Mouse (Mus musculus): Measurements from ENCODE around the gene Rcan3.

Gene Rcan3

GRCm38 (mm10) chr4:135413491-135413890, 20.2 kb downstream of the Rcan3 start:
- no peak for DNase-seq (ENCODE audit: low spot score in 2 of 2)

- peak; percentile 32 to 53 for DNase-seq (ENCODE audit: low spot score in 2 of 2)
These were observed 22.0 kb downstream of the Rcan3 start for GRCm38 (mm10) chr4:135411633-135412032.

- peak; percentile 55 to 58 for DNase-seq (ENCODE audit: low spot score in 2 of 2)
These were observed 27.5 kb downstream of the Rcan3 start for GRCm38 (mm10) chr4:135406180-135406579.

GRCm38 (mm10) chr4:135404916-135405315, 28.7 kb downstream of the Rcan3 start:
- no peak for DNase-seq (ENCODE audit: low spot score in 2 of 2)

- DNase-seq (ENCODE audit: low spot score in 2 of 2) = no peak
These were observed 29.6 kb downstream of the Rcan3 start for GRCm38 (mm10) chr4:135404048-135404447.

GRCm38 (mm10) chr4:135401881-135402280, 31.8 kb downstream of the Rcan3 start:
- DNase-seq (ENCODE audit: low spot score in 2 of 2) = no peak

- DNase-seq (ENCODE audit: low spot score in 2 of 2) = no peak
These were observed 35.7 kb downstream of the Rcan3 start, which contains the start of gene Ncmap for GRCm38 (mm10) chr4:135397991-135398390. TSS of gene Ncmap (minus strand) at chr4:135398227.

GRCm38 (mm10) chr4:135397551-135397950, 36.1 kb downstream of the Rcan3 start:
- DNase-seq (ENCODE audit: low spot score in 2 of 2) = no peak

GRCm38 (mm10) chr4:135396303-135396702, 37.4 kb downstream of the Rcan3 start:
- no peak for DNase-seq (ENCODE audit: low spot score in 2 of 2)

- no peak for DNase-seq (ENCODE audit: low spot score in 2 of 2)
These were observed 38.3 kb downstream of the Rcan3 start for GRCm38 (mm10) chr4:135395375-135395774.

- DNase-seq (ENCODE audit: low spot score in 2 of 2) = no peak
These were observed 39.0 kb downstream of the Rcan3 start for GRCm38 (mm10) chr4:135394666-135395065.

- DNase-seq (ENCODE audit: low spot score in 2 of 2) = no peak
These were observed 40.3 kb downstream of the Rcan3 start for GRCm38 (mm10) chr4:135393381-135393780.

GRCm38 (mm10) chr4:135392801-135393200, 40.9 kb downstream of the Rcan3 start:
- no peak for DNase-seq (ENCODE audit: low spot score in 2 of 2)

- DNase-seq (ENCODE audit: low spot score in 2 of 2) = no peak
These were observed 42.6 kb downstream of the Rcan3 start for GRCm38 (mm10) chr4:135391014-135391413.

GRCm38 (mm10) chr4:135385614-135386013, 48.0 kb downstream of the Rcan3 start:
- no peak for DNase-seq (ENCODE audit: low spot score in 2 of 2)

- DNase-seq (ENCODE audit: low spot score in 2 of 2) = peak; percentile 71 to 76
These were observed 51.3 kb downstream of the Rcan3 start for GRCm38 (mm10) chr4:135382316-135382715.

- DNase-seq (ENCODE audit: low spot score in 2 of 2) = no peak
These were observed 52.3 kb downstream of the Rcan3 start for GRCm38 (mm10) chr4:135381355-135381754.

- no peak for DNase-seq (ENCODE audit: low spot score in 2 of 2)
These were observed 56.4 kb downstream of the Rcan3 start for GRCm38 (mm10) chr4:135377241-135377640.

- no peak for DNase-seq (ENCODE audit: low spot score in 2 of 2)
These were observed 58.2 kb downstream of the Rcan3 start for GRCm38 (mm10) chr4:135375444-135375843.

GRCm38 (mm10) chr4:135373299-135373698, 60.4 kb downstream of the Rcan3 start:
- DNase-seq (ENCODE audit: low spot score in 2 of 2) = no peak

GRCm38 (mm10) chr4:135370372-135370771, 63.3 kb downstream of the Rcan3 start:
- no peak for DNase-seq (ENCODE audit: low spot score in 2 of 2)

- no peak for DNase-seq (ENCODE audit: low spot score in 2 of 2)
These were observed 70.8 kb downstream of the Rcan3 start for GRCm38 (mm10) chr4:135362828-135363227.
